Mouse (Mus musculus) brain, embryonic 14.5 days (tissue): ENCODE results near the gene Ctrc.

ENCODE experiments used
- CTCF ChIP-seq: fragments of 200-500 bp; IDR thresholded peaks from 2 replicates; pipeline ENCODE4 v1.5.1; 2012; ENCODE audit warnings: inconsistent platforms, mild to moderate bottlenecking, moderate library complexity, borderline replicate concordance; ENCODE audit not compliant: insufficient read depth, insufficient read length; ENCODE audit errors: extremely low read depth
- POLR2A ChIP-seq: fragments of 200-500 bp; IDR thresholded peaks from 2 replicates; pipeline ENCODE4 v1.6.1; 2012; ENCODE audit warnings: mild to moderate bottlenecking, inconsistent platforms, borderline replicate concordance; ENCODE audit not compliant: poor library complexity, insufficient read depth, insufficient read length, severe bottlenecking; ENCODE audit errors: extremely low read depth

DNA sequence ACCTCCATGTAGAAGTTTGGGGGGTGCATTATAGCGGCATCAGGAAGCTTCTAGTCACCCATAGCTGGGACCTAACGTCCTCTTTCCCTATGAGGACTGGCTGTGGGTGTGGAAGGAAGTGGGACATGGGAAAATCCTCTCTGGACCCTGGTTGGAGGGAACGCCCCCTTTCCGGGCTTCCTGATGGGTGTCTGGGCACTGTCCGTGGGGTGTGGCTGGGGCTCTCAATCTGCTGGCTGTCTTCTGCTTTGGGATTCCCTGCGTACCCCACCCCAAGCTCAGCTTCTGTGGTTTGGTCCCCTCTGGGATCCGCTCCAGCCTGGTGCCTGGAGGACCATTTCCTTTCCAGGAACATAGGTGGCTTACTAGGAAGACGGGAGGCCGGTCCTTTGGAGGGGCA lies 26.8 kb upstream of the Ctrc start:
- no peak for TF ChIP-seq POLR2A
- TF ChIP-seq CTCF = no peak
